Mouse (Mus musculus): ENCODE data around the gene Grin2c. TPM values are rescaled to one million over a fixed set of nuclear protein-coding genes. Genes with fewer than 3 reads are reported as not detected.

Gene Grin2c
- polyA plus RNA-seq, 1 experiment from 2014 or later: 0.14 TPM

DNA sequence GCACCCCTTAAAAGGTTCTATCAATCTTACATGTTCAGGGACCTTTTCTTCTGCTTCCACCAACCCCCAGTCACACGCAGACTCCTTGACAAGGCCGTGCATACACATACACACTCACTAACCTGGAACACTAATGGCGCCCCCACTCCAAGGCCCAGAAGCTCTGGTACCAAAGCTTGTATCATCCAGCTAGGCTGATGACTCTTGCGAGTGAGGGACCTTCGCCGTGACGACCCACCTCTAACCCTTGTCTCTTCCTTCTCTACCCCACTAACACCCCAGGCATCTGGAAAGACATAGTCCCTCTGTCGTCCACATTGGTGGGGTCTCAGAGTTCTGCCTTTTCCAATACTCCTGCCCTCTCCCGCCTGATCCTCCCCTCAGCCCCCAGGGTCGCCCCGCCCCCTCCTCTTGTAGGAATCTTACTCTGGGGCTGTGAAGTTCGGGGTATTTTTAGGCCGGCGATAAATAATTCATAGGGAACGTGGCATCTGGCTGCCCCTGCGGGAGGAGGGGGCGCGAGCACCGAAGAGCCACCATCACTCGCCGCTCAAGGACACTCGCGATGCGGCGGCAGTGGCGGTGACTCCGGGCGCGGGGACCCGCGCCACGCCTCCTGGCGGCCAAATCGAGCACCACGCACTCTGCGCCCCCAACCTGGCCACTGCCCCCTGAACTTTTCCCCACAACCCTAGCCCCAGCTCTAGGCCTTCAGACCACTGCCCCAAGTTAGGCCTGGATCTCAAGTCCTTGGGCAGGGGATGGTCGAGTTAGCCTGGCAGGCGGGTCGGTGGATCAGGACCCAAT, 2.0 kb downstream of the Grin2c start:
- H3K4me2 ChIP-seq (ENCODE audit: low read length): peak overlapping the region; percentile 44
- peaks cover 59% of the 10 kb centered on the region for H3K27me3 ChIP-seq (replicated peaks; ENCODE audit: control insufficient read depth, insufficient read depth, low read length)
- H3K4me3 ChIP-seq (ENCODE audit: low read depth, low read length): peak overlapping the region; percentile 18
- H3K27ac ChIP-seq (ENCODE audit: low read depth, low read length): no peak overlapping the region
- H3K9me3 ChIP-seq (replicated peaks; ENCODE audit: control insufficient read depth, low read length): no peaks in the 10 kb centered on the region
- 6% methylated on average over 39 of the region's 39 CpGs for WGBS
- H3K36me3 ChIP-seq (ENCODE audit: control insufficient read depth, insufficient read depth, low read length): peaks cover 14% of the 10 kb centered on the region; the same call in 1 of the 2 replicates
- ATAC-seq (peak; percentile 60), DNase-seq (ENCODE audit: low spot score) (peak; percentile 64)
- peaks cover 4% of the 10 kb centered on the region; the same call in 1 of the 2 replicates for H3K4me1 ChIP-seq (ENCODE audit: control insufficient read depth, insufficient read depth, low read length)
- H3K9ac ChIP-seq (ENCODE audit: low read length): no peak overlapping the region

DNA sequence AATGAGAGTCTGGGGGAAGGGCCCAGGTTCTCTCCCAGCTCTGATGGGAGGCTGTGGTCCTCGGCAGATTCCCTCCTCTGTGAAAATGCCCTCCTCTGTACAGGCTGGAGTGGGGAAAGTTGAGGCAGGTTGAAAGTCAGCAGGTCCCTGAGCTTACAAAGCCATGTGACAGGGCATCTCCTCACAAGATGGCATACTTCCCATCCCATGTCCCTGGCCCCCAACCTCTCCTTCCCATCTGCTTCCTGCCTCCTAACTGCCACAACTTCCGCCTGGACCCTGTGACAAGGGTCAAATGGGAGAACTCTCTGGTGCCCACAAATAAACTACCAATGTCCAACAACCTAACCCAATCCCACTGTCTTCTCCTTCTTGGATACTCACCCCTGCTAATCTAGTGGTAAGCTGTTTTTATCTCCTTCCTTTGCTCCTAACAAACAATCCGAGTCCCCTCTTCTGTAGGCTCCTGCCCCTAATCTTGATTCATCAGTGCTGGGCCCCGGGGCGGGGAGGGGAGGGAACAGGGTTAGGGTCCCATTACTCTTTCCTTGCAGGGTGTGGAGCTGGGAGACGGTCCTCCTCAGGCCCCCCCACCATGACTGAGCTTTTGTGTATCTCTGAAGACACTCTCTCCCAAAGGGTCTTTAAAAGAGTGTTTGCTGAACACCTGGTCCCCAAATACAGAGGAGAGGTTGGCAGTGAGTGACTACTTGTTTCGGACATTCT, 2.7 kb downstream of the Grin2c start:
- H3K36me3 ChIP-seq (ENCODE audit: control insufficient read depth, insufficient read depth, low read length): peaks cover 12% of the 10 kb centered on the region; the same call in 1 of the 2 replicates
- 67% methylated on average over 7 of the region's 7 CpGs for WGBS
- peaks cover 64% of the 10 kb centered on the region for H3K27me3 ChIP-seq (replicated peaks; ENCODE audit: control insufficient read depth, insufficient read depth, low read length)
- peaks cover 4% of the 10 kb centered on the region; the same call in 1 of the 2 replicates for H3K4me1 ChIP-seq (ENCODE audit: control insufficient read depth, insufficient read depth, low read length)
- ATAC-seq (no peak), DNase-seq (ENCODE audit: low spot score) (no peak)
- no peak overlapping the region for H3K9ac ChIP-seq (ENCODE audit: low read length)
- H3K4me3 ChIP-seq (ENCODE audit: low read depth, low read length): no peak overlapping the region
- H3K4me2 ChIP-seq (ENCODE audit: low read length): no peak overlapping the region
- H3K27ac ChIP-seq (ENCODE audit: low read depth, low read length): no peak overlapping the region
- H3K9me3 ChIP-seq (replicated peaks; ENCODE audit: control insufficient read depth, low read length): no peaks in the 10 kb centered on the region

DNA sequence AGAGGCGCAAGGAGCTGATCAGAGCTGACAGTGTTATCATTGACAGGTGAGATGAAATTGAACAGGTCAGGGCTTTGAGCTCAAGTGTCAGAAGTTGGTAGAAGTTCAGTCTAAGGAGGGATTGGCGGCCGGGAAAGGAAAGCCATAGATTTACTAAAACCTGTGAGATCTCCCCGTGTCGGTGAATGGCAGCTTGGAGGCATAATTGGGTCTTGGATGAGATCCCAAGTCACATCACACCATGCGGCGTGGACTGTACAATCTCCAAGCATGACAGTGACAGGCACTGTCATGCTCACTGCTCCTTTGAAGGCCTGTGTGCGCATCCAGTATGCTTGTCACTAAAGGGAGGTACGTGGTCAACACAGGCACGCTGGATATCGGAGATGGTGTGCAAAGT, 4.1 kb downstream of the Grin2c start:
- H3K9me3 ChIP-seq (replicated peaks; ENCODE audit: control insufficient read depth, low read length): no peaks in the 10 kb centered on the region
- H3K9ac ChIP-seq (ENCODE audit: low read length): no peak overlapping the region
- 63% methylated on average over 11 of the region's 11 CpGs for WGBS
- H3K36me3 ChIP-seq (ENCODE audit: control insufficient read depth, insufficient read depth, low read length): peaks cover 2% of the 10 kb centered on the region; the same call in 1 of the 2 replicates
- DNase-seq (ENCODE audit: low spot score) (peak; percentile 41), ATAC-seq (no peak)
- no peak overlapping the region for H3K27ac ChIP-seq (ENCODE audit: low read depth, low read length)
- no peak overlapping the region for H3K4me2 ChIP-seq (ENCODE audit: low read length)
- peaks cover 6% of the 10 kb centered on the region for H3K4me1 ChIP-seq (ENCODE audit: control insufficient read depth, insufficient read depth, low read length)
- H3K4me3 ChIP-seq (ENCODE audit: low read depth, low read length): no peak overlapping the region
- H3K27me3 ChIP-seq (replicated peaks; ENCODE audit: control insufficient read depth, insufficient read depth, low read length): peaks cover 68% of the 10 kb centered on the region

DNA sequence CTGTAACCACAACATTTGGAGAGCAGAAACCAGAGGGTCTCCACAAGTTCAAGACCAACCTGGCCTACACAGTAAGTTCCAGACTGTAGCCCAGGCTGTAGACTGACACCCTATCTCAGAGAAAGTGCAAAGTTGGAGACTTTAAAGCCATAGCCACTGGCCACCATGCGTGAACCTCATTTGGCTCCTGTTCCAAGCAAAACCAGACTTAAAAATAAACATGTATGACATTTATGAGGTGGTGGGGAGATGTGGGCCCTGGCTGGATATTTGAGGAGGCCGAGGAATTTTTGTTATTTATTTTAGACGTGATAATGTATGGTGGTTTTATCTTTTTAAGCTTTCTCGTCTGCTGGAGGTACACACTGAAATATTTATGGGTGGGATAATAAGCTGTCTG, 7.9 kb downstream of the Grin2c start:
- no peak for DNase-seq (ENCODE audit: low spot score)
- Histone ChIP-seq H3K27ac (ENCODE audit: low read depth, low read length) (no peak overlapping the region), H3K27me3 (replicated peaks; ENCODE audit: control insufficient read depth, insufficient read depth, low read length) (peaks cover 43% of the 10 kb centered on the region), H3K9me3 (replicated peaks; ENCODE audit: control insufficient read depth, low read length) (no peaks in the 10 kb centered on the region), H3K9ac (ENCODE audit: low read length) (no peak overlapping the region), H3K36me3 (ENCODE audit: control insufficient read depth, insufficient read depth, low read length) (no peaks in the 10 kb centered on the region), H3K4me1 (ENCODE audit: control insufficient read depth, insufficient read depth, low read length) (peaks cover 3% of the 10 kb centered on the region; the same call in 1 of the 2 replicates), H3K4me3 (ENCODE audit: low read depth, low read length) (no peak overlapping the region), H3K4me2 (ENCODE audit: low read length) (no peak overlapping the region)
- 87% methylated on average over 4 of the region's 4 CpGs for WGBS
- no peak for ATAC-seq

DNA sequence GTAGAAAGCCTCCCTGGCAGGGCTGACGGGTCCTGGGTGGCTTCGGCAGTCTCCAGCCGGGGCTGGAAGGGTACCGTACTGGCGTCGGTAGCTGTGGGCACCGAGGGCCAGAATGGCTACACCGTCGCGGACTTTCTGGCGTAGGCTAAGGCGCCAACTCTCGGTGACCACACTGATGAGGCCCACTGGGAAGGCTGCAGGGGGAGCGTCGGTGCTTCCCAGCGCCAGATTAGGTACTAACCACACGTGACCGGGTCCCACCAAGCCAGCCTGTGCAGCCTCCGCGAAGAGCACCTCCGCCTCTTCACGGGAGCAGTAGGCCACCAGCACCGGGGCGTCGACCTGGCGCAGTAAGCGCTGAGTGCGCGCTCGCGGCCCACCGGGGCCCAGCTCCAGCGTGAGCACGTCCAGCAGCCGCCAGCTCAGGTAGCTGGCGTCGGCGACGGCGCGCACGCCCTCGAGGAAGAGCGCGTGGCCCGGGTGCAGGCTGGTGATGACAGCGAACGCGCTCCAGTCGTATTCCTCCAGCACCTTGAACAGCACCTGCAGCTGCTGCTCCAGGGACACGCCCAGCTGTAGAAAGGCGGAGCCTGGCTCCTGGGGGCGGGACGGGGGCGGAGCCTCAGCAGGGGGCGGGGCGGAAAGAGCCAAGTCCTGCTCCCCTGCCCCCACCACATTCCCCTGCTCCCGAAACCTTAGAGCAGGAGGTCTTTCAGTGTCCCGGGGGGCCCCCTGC, 9.1 kb downstream of the Grin2c start:
- H3K9ac ChIP-seq (ENCODE audit: low read length): no peak overlapping the region
- H3K4me3 ChIP-seq (ENCODE audit: low read depth, low read length): peak overlapping the region; percentile 13
- WGBS: 16% methylated on average over 59 of the region's 59 CpGs
- peaks cover 40% of the 10 kb centered on the region for H3K27me3 ChIP-seq (replicated peaks; ENCODE audit: control insufficient read depth, insufficient read depth, low read length)
- H3K27ac ChIP-seq (ENCODE audit: low read depth, low read length): no peak overlapping the region
- peak overlapping the region; percentile 33 for H3K4me2 ChIP-seq (ENCODE audit: low read length)
- peaks cover 3% of the 10 kb centered on the region; the same call in 1 of the 2 replicates for H3K4me1 ChIP-seq (ENCODE audit: control insufficient read depth, insufficient read depth, low read length)
- ATAC-seq (no peak), DNase-seq (ENCODE audit: low spot score) (no peak)
- no peaks in the 10 kb centered on the region for H3K9me3 ChIP-seq (replicated peaks; ENCODE audit: control insufficient read depth, low read length)
- no peaks in the 10 kb centered on the region for H3K36me3 ChIP-seq (ENCODE audit: control insufficient read depth, insufficient read depth, low read length)

DNA sequence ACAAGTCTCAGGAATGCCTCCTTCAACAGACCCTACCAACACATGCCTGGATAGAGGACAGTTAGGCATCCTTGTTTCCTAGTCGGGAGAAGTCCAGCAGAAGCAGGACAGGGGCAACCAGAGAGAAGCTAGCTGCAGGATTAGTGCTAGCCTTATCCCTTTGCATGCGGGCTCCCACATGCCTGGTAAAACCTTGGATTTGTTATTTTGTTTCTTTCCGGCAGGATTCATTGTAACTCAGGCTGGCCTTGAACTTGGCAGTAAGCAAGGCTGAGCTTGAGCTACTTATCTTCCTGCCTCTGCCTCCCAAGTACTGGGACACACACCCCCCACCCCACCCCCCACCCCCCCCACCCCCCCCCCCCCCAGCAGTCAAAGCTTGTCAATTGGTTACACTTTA, 15.8 kb downstream of the Grin2c start:
- Histone ChIP-seq H3K27me3 (replicated peaks; ENCODE audit: control insufficient read depth, insufficient read depth, low read length) (peaks cover 33% of the 10 kb centered on the region), H3K4me1 (ENCODE audit: control insufficient read depth, insufficient read depth, low read length) (peaks cover 7% of the 10 kb centered on the region; the same call in 1 of the 2 replicates), H3K27ac (ENCODE audit: low read depth, low read length) (no peak overlapping the region), H3K9me3 (replicated peaks; ENCODE audit: control insufficient read depth, low read length) (no peaks in the 10 kb centered on the region), H3K36me3 (ENCODE audit: control insufficient read depth, insufficient read depth, low read length) (no peaks in the 10 kb centered on the region), H3K4me2 (ENCODE audit: low read length) (no peak overlapping the region), H3K4me3 (ENCODE audit: low read depth, low read length) (no peak overlapping the region), H3K9ac (ENCODE audit: low read length) (no peak overlapping the region)
- 46% methylated on average over 3 of the region's 3 CpGs for WGBS
- no peak for DNase-seq (ENCODE audit: low spot score)
- ATAC-seq: no peak

DNA sequence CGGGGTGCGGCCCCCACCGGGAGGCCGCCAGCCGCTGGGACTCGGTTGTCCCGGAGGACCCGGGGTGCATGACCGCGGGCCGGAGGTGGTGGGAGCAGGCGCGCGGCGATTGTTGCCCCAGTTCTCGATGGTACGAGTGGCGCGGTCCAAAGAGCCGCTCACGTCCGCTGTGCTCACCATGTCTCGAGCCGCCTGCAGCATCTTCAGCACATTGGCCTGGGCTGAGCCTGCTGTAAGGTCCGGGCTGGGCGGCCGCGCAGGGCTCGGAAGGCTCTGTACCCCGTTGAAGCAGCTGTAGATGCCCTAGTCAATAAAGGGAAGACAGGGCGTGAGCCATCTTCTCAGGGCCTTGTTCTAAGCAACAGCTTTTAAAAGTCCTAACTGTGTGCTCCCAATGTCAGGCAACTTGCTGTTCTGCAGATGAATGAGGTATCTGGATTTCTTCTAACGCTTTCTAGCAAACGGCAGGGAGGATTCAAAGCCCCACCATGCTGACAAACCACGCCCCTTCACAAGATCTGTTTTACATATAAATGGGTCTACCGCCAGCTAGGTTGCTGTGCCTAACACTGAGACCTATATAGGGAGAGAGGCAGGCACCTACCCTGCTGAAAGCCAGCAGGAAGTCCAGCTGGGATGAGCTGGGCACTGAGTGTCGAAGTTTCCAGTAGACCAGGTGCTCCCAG, 16.5 kb downstream of the Grin2c start:
- H3K27me3 ChIP-seq (replicated peaks; ENCODE audit: control insufficient read depth, insufficient read depth, low read length): peaks cover 33% of the 10 kb centered on the region

More for the DNA sequence above, 16.5 kb downstream of the Grin2c start:
- DNase-seq (ENCODE audit: low spot score) (no peak), ATAC-seq (0 out of 2 replicates have a peak, but pooled peaks have one; percentile 16)
- peak overlapping the region; percentile 95 for H3K4me2 ChIP-seq (ENCODE audit: low read length)
- H3K4me3 ChIP-seq (ENCODE audit: low read depth, low read length): peak overlapping the region; percentile 46
- H3K9me3 ChIP-seq (replicated peaks; ENCODE audit: control insufficient read depth, low read length): no peaks in the 10 kb centered on the region
- WGBS: 1% methylated on average over 35 of the region's 36 CpGs
- peak overlapping the region; percentile 62 for H3K9ac ChIP-seq (ENCODE audit: low read length)
- no peak overlapping the region for H3K27ac ChIP-seq (ENCODE audit: low read depth, low read length)
- no peaks in the 10 kb centered on the region for H3K36me3 ChIP-seq (ENCODE audit: control insufficient read depth, insufficient read depth, low read length)
- peaks cover 8% of the 10 kb centered on the region; the same call in 1 of the 2 replicates for H3K4me1 ChIP-seq (ENCODE audit: control insufficient read depth, insufficient read depth, low read length)
